Mouse (Mus musculus) adipocyte (in vitro differentiated cells): Measurements from ENCODE around the gene Bcl3.
A peak's percentile ranks its signal among the peaks of the same experiment; 100 is the strongest.
"Not testable (repeated sequence)": the region's sequence is repeated elsewhere in the genome, so short reads cannot be mapped to it uniquely, and the experiment has no call there.

Source experiments
- DNase-seq: peaks from one replicate; pipeline ENCODE4 v3.0.0-alpha.2; 2016; ENCODE audit warnings: low spot score

Bcl3 gene

DNA sequence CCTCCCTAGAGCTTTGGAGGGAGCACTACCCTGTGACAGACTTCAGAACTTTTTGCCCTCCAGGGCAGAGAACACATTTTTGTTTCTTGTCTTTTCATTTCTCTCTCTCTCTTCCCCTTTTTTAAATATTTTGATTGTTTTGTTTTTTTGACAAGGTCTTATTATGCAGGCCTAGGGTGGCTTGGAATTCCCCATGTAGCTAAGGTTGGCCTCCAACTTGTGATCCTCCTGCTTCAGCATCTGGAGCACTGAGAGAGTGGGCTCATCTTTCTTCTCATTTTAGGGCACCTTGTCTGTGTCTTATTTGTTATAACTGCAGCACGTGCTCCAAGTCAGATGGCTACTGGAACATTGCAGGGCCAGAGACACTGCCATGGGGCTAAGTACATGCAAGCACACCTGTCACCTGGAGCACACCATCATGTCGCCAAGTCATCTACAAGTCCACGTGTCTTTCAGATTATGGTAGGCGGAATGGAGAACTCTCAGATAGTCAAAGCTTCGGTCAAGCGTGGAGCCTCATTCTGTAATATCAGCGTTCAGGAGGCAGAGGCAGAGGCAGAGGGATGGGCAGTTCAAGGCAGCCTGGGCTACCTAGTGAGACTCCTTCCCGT, 16.1 kb downstream of the Bcl3 start:
- DNase-seq, result no peak

DNA sequence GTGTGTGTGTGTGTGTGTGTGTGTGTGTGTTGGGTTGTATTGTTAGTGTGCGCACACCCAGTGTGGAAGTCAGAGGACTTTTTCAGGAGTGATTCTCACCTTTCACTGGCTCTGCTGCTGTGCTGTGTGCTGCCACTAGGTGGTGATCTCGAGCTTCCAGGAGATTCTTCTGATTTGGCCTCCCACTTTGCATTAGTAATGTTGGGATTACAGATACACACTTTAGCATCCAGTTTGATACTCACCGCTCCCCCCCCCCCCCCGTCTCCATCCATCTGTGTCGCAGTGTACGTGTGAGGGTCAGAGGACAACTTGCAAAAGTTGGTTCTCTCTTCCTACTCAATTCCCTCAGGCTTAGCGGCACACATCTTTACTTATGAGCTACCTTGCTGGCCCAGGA, 19.6 kb downstream of the Bcl3 start:
- peak; percentile 65 for DNase-seq

DNA sequence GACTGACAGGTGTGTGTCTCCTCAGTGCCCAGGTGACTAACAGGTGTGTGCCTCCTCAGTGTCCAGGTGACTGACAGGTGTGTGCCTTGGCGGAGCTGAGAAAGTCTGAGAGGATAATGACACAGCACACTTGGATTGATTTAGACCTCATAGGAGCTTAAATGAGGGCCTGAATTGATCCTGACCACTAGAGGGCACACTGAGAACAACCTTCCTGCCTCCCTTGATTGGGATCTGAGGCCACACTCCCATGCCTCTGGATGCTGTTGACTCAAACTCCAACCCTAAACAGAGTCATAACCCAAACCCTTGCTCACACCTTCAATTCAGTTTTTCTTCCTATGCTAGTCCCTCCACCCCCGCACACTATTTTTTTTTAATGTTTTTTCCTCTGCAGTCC, 21.8 kb downstream of the Bcl3 start:
- peak; percentile 80 for DNase-seq

DNA sequence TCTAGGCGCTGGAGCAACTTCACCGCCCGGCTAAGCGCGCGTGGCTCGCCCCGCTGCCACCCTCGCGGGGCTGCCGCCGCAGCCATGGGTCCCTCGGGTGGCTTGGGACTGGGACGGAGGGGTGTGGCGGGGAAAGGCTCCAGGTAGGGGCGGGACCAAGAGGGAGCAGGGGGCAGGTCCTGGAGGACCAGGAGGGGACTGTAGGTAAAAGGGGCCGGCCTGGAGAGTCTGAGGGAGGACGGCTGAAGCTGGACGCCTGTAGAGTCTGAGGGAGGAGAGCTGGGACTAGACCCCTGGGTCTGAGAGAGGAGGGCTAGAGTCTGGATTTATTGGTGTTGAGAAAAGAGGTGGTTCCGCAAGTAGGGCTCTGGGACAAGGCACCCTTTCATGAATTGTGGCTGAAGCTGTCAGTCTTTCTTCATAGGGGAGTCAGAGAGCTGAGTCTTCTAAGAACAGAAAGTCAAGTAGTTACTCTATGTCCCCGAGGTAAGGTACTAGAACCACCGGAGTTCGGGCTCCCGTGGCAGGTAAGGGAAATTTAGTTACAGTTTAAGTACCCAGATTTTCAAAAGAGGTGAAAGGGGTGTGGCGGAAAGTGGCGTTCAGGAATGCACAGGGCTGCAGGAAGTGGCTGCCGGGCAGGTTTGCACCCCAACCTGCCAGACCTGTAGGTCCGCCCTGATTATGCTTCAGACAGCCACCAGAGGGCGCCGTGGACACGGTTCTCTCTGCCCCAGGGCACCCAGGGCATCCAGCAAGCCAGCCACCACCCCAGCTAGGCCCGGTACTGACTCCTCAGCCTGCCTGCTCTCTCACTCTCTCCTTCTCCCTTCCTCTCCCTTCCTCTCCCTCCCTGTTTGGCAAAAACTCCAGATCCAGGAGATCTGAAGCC, 25.6 kb downstream of the Bcl3 start, which contains the start of gene Cblc:
Gene Cblc, minus strand, starts transcription at position 113 of the 892 bp plus-strand sequence.
- peak; percentile 61 for DNase-seq

DNA sequence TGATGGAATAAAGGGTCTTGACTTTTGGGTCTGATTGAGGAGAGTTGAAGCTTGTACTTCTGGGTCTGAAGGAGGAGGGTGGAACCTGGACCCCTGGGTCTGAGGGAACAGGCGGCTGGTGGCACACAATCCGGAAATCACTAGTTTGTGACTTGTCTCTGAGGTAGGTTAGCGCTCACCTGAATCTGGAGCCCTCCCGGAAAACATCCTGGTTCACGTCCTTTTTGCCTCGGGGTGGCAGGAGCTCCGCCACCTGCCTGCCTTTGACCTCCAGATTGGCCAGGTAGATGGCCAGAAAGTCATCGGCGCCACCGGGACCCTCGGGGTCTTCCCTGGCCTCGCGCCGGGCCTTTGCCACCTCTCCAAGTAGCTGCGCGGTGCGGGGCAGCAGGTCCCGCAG, 26.3 kb downstream of the Bcl3 start:
- no peak for DNase-seq

DNA sequence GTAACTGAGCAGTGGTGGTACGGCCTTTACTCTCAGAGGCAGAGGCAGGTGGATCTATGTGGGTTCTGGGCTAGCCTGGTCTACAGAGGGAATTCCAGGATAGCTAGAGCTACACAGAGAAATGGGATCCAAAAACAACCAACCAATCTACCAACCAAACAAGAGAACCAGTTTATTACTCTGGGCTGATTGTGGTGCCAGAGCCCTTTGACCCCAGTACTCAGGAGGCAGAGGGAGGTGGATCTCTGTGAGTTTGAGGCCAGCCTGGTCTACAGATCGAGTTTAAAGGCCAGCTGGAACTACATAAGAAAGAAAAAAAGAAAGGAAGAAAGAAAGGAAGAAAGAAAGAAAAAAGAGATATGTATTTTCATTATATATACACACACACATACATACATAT, 27.3 kb downstream of the Bcl3 start:
- DNase-seq, result no peak

DNA sequence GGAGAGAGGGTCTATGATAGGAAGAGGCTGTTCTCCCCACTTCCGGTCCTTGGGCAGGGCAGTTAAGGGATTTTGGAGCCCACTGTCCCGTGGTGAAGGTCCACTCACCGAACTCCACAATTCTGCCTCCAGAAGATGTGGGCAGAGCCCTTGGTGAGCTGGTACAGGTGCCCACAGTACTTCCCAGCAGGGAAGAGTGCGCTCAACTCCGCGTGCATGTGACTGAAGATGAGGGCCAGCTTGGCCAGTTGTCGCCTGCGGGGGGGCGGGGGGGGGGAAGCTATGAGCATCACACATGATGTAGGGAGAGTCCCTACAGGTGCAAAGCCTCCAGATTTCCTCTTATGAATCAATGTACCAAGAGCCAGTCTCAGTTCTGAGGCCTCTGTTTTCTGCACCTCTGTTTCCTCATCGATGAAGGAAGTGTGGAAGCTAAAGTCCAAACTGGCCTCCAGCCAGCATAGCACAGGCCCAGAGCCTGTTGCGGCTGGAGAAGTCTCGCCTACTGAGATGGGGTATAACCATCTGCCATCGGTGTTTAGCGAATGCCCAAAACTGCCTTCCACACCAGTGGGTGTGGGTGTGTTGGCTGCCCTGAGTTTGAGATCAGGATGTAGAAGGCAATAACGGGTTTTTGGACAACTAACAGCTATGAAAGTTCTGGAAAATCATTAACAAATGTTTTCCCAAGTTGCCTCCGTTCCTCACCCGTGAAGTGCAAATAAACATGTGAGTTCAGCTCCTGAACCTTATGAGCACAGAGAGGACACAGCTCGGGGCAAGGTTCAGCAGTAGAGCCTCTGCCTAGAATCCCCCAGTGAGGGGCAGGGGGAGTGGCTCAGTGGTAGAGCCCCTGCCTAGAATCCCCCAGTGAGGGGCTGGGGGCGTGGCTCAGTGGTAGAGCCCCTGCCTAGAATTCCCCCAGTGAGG, 29.6 kb downstream of the Bcl3 start:
- DNase-seq, result no peak

DNA sequence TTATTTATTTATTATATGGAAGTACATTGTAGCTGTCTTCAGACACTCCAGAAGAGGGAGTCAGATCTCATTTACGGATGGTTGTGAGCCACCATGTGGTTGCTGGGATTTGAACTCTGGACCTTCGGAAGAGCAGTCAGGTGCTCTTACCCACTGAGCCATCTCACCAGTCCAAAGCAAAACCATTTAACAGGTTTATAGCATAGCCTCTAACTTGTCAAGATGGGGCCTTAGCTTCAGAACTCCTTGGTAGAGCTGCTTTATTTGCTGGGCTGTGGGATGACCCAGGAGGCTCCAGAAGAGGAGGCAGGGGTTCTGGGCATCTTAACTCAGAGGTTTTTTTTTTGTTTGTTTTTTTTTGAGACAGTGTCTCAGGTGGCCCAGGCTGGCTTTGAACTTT, 31.1 kb downstream of the Bcl3 start:
- not testable (repeated sequence) for DNase-seq

DNA sequence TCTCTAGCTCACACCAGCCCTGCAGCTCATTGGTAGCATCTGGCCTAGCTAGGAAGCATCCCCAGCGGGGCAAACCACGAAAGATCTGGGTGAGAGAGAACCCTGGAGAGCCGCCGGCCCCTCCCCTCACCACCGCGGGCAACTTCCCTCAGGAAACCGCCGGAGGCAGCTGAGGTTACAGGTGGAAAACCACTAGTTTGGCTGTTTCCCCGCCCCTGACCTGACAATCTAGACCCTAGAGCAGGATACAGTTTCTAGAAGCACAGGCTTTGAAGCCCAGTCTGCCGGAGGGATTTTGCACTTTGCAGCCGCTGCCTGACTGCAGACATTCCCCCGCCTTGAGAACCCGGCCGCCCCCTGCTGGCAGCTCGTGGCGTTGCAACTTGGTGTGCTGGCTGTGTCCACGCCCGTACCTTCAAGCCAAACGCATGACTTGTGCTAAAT, 32.6 kb downstream of the Bcl3 start:
- peak; percentile 80 for DNase-seq

DNA sequence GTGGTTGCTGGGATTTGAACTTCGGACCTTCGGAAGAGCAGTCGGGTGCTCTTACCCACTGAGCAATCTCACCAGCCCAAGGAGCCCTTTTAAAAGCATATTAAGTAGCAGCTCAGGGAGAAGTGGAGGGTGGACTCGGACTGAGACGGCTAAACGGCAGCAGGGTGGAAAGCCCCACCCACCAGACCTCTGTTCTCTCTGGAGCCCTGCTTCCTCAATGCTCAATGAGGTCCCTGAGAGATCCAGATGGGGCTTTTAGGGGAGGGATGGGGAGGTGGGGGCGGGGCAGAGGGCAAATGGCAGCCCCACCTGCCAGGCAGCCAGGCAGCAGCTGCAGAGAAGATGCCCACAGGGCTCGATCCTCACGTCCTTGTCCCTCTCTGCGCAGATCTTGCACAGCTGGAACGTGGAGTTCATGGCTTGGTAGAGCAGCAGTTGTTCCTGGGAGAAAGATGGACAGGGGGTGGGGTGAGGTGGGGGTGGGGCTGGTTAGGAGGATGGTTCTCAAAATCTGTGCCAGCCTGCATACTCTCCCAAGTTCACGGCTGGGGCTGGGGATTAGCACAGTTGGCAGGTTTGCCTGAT, 36.6 kb downstream of the Bcl3 start:
- DNase-seq, result no peak

DNA sequence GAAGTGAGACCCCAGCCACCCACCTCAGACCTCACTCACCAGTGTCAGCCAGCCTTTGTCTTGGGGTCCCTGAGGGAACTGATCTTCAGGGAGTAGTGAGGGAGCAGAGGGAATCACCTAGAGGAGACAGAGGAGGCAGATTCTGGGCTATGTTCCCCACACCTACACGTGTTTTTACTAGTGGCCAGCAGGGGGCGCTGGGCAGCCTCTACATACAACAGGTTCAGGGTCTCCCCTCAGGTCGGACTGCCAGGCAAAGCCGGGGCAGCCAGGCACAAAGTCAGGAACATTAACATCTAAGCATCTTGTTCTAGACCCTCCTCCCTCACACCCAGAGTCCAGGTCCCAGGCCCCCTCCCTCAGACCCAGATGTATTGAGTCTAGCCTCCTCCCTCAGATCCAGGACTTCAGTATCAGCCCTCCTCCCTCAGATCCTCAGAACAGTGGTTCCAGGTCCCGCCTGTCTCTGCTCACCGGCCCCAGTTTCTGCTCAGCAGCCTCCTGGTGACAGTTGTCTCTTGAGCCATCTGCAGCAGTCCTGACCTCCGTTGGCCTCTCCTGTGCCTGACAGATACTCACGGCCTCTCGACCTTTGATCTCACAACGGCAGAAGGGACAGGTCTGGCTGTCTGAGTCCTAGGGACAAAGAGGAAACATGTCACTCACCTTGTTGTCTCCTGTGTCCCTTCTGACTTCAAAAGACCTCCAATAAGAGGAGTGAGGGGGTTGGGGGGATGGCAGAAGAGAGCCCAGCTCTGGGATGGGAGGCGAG, 37.6 kb downstream of the Bcl3 start:
- no peak for DNase-seq

DNA sequence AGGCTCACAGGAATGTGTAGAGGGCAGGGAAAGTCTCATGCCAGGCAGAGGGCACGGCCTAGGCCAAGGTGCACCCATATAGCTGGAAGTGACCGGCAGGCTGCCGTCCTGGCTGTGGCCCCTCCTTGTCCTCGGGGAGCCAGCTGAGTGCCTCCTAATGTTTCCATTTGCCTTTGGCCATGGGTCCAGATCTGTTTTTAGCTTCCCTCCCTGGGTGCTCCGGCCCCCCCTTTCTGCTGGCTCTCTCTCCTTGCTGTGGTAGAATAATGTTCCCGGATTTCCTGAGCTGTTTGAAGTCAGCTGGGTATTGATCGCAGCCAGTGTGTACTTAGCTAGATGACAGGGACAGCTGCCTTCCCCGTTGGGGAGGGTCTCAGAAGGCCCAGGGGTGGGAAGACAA, 38.9 kb downstream of the Bcl3 start:
- DNase-seq, result no peak

DNA sequence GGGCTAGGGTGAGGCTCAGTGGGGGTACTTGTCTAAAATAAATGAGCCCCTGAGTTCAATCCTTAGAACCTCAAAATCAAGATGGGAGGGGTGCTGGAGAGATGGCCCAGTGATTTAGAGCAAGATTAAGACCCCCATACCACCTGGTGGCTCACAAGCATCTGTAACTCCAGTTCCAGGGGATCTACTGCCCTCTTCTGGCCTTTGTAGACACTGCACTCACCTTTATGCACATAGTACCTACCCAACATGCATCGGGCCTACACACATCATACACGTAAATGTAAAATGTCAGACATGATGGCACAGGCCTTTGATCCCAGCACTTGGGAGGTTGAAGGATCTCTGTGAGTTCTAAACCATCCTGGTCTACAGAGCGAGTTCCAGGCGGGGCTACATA, 39.9 kb downstream of the Bcl3 start:
- DNase-seq, result no peak

DNA sequence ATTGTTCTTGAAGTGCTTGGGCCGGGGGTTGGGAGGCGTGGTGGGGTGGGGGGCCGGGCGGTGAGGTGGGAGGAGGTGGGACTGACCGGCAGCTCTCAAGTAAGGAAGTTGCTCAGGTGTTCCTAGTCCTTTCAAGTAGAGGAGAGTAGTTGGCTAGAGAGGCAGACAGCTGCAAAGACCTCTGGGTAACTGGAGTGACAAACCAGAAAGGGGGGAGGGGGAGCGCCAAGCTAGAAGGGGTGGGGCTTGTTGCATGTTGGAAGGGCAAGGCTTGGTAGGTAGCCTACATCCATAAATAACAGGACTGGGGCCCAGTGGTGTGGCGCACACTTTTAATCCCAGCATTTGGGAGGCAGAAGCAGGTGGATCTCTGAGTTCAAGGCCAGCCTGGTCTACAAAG, 40.8 kb downstream of the Bcl3 start:
- DNase-seq, result no peak

DNA sequence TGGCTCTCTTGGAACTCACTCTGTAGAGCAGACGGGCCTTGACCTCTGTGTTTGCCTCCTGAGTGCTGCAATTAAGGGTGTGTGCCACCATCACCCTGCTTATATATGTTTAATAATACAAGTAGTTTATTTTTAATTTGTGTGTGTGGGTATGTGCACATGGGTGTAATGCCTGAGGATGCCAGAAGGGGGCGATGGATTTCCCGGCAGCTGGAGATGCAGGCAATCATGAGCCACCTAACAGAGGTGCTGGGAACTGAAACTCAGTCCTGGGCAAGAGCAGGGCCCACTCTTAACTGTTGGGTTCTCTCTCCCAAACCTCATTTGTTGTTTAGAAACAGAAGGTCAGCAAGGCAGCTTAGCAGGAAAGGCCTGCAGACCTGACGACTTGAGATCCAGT, 42.7 kb downstream of the Bcl3 start:
- no peak for DNase-seq

DNA sequence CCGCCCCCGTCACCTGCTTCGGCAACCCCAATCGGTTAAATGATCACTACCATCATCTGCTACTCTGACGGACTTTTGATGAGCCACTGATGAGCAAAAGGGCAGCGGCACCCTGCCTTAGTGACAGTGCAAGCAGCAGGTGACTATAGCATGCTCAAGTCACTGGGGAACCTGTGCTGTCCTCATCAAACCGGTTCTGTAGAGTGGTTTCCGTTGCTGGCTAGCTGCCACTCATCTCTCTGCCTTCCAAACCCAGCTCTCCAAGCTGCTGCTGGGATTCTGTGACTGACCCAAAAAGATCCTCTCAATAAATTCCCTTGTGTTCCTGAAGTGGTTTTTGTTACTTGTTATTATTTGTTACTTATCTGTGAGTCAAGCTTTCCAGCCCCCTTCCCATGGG, 43.9 kb downstream of the Bcl3 start:
- DNase-seq, result no peak

DNA sequence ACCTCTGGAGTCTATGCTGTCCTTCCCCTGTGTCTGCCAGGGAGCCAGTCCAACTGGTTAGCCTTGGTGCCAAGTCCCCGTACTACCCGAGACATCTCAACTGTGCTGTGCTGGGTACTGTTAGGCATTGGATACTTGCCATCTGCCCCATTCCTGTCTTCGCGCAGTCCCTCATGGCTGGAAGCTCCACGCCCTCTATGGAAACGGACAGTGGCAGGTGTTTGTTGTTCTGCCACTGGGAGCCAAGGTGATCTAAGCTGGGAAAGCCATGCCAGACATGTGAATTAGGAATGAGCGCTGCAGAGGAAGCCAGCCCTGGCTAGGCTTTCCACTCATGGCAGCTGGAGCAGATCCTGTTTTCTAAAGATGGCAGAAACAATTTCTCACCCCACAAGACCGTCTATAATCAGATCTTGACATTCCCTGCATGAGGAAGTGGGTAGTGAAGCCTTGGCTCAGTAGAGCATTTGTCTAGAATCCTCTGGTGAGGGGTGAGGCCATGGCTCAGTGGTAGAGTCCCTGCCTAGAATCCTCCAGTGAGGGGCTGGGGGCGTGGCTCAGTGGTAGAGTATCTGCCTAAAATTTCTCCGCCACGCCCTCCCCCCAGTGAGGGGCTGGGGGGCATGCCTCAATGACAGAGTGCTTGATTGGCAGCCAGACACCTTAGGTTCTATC, 45.4 kb downstream of the Bcl3 start:
- DNase-seq, result no peak

DNA sequence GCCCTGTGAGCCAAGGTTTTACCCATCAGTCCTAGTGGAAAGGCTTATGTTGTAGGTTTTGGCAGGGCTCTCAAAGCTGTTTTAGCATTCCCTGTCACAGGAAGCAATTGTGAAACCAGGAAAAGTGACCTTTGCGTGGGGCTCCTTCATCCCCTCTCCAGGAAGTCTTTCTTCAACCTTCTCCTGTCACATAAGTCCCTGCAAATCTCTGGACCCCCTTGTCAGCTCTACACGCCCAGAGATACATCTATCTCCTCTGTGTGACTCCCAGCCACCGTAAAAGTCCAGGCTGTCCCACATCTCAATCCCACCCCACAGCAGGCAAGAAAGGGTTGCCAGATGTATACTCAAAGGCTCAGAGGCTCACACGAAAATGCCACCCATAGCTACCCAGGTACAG, 50.9 kb downstream of the Bcl3 start:
- DNase-seq, result no peak

DNA sequence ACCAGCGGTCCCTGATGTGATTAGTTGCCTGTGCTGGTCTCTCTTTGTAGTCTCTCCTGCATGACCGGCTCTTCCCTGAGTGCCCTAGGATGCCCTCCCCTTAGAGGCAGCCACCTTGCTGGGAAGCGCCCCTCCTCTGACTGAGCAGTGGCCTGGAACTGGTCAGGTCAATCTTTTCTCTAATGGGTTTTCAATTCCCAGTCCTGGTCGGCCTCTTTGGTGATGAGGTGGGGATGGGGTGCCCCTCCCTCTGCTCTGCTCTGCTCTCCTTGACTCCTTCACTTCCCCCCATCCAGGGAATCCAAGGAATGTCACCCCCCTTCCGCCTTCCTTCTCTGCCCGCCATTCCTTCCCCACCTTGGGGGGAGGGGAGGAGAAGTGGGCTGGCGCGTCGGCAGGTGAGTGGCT, 51.6 kb downstream of the Bcl3 start, which contains the start of gene Bcam:
Gene Bcam, minus strand, starts transcription at position 33 of the 408 bp plus-strand sequence.
- no peak for DNase-seq

DNA sequence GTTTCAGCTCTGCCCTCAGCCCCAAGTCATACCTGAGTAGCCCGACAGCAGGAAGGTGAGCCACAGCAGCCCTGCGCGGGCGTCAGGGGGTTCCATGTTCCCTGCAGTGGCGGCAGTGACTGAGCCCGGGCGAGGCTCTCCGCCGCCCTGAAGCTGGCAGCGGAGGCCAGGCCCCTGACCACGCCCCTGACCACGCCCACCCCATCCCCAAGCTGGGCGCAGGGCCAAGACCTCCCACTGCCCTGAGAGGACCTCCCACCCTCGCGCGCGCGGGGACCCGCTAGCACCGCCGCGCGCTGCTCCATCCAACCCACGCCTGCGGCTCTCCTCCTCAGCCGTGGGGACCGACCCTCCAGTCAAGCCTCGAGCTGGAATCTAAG, 52.2 kb downstream of the Bcl3 start:
- DNase-seq, result no peak
